Mouse (Mus musculus) cortical plate, adult 2 months (tissue): ENCODE results near the gene Nfic. TPM values are rescaled to one million over a fixed set of nuclear protein-coding genes. Genes with fewer than 3 reads are reported as not detected.

ENCODE experiments used
- H3K27ac ChIP-seq: fragments of 200-500 bp; 2 replicates; pipeline ENCODE4 v1.5.1; 2012; ENCODE audit warnings: low read length, control low read depth, inconsistent platforms; ENCODE audit not compliant: insufficient read depth
- H3K4me1 ChIP-seq: fragments of 200-500 bp; 2 replicates; pipeline ENCODE4 v1.6.1; 2011; ENCODE audit warnings: low read length; ENCODE audit not compliant: control insufficient read depth, insufficient read depth
- H3K4me3 ChIP-seq: fragments of 200-500 bp; 2 replicates; pipeline ENCODE4 v1.5.1; 2011; ENCODE audit warnings: mild to moderate bottlenecking, low read length, control low read depth; ENCODE audit not compliant: insufficient read depth
- CTCF ChIP-seq: fragments of 200-500 bp; IDR thresholded peaks from 2 replicates; pipeline ENCODE4 v1.5.1; 2011; ENCODE audit warnings: mild to moderate bottlenecking, control low read depth, low read length; ENCODE audit not compliant: insufficient read depth; ENCODE audit errors: extremely low read depth
- POLR2A ChIP-seq: fragments of 200-500 bp; IDR thresholded peaks from 2 replicates; pipeline ENCODE4 v1.6.1; 2011; ENCODE audit warnings: mild to moderate bottlenecking, low read length, control low read depth; ENCODE audit not compliant: insufficient read depth; ENCODE audit errors: extremely low read depth
- polyA plus RNA-seq: library from polyadenylated mRNA; depleted of rRNA; stranded (reverse); fragments of >200 nt; gene quantifications from 2 replicates; pipeline ENCODE4 v1.2.3, GENCODE M21; 2012

Nfic gene
- polyA plus RNA-seq, 1 experiment: 54.5 TPM

GRCm38 (mm10) chr10:81393456-81394063 lies 61.9 kb downstream of the Nfic start:
- Histone ChIP-seq H3K27ac (no peak overlapping the region), H3K4me1 (peaks cover 4% of the 10 kb centered on the region; the same call in 1 of the 2 replicates), H3K4me3 (peak overlapping the region; percentile 5; the same call in 1 of the 2 replicates)
- TF ChIP-seq POLR2A (no peak), CTCF (no peak)

GRCm38 (mm10) chr10:81392781-81393185 lies 62.7 kb downstream of the Nfic start, which contains the start of gene Smim24:
Gene Smim24, plus strand, starts transcription at chr10:81393051.
- no peak within 1 kb of the TSS for H3K27ac ChIP-seq
- H3K4me1 ChIP-seq: peaks cover 4% of the 10 kb centered on the region; the same call in 1 of the 2 replicates
- no peak for TF ChIP-seq CTCF
- TF ChIP-seq POLR2A: no peak
- peak within 1 kb of the TSS; percentile 5; the same call in 1 of the 2 replicates for H3K4me3 ChIP-seq

- Histone ChIP-seq H3K4me3 (no peak overlapping the region), H3K27ac (no peak overlapping the region), H3K4me1 (peaks cover 4% of the 10 kb centered on the region; the same call in 1 of the 2 replicates)
- TF ChIP-seq POLR2A: no peak
- TF ChIP-seq CTCF: no peak
These were observed 63.2 kb downstream of the Nfic start for GRCm38 (mm10) chr10:81392270-81392669.

GRCm38 (mm10) chr10:81390678-81390965 lies 64.8 kb downstream of the Nfic start:
- peaks cover 4% of the 10 kb centered on the region; the same call in 1 of the 2 replicates for H3K4me1 ChIP-seq
- no peak overlapping the region for H3K4me3 ChIP-seq
- TF ChIP-seq CTCF (no peak), POLR2A (no peak)
- H3K27ac ChIP-seq: no peak overlapping the region

- no peak overlapping the region for H3K4me3 ChIP-seq
- TF ChIP-seq POLR2A (no peak), CTCF (peak; percentile 88)
- H3K4me1 ChIP-seq: peaks cover 8% of the 10 kb centered on the region
- H3K27ac ChIP-seq: no peak overlapping the region
These were observed 65.4 kb downstream of the Nfic start for GRCm38 (mm10) chr10:81389801-81390677.

- H3K4me3 ChIP-seq: no peak overlapping the region
- H3K27ac ChIP-seq: no peak overlapping the region
- peaks cover 8% of the 10 kb centered on the region for H3K4me1 ChIP-seq
- TF ChIP-seq CTCF: no peak
These were observed 66.1 kb downstream of the Nfic start for GRCm38 (mm10) chr10:81389373-81389772.

GRCm38 (mm10) chr10:81388505-81389055 lies 66.9 kb downstream of the Nfic start, which contains the start of gene Gm48552:
Gene Gm48552, plus strand, starts transcription at chr10:81389005.
- no peak for TF ChIP-seq CTCF
- no peak for TF ChIP-seq POLR2A
- Histone ChIP-seq H3K4me3 (no peak within 1 kb of the TSS), H3K27ac (no peak within 1 kb of the TSS), H3K4me1 (peaks cover 5% of the 10 kb centered on the region)

GRCm38 (mm10) chr10:81387716-81388115 lies 67.7 kb downstream of the Nfic start:
- no peak overlapping the region for H3K4me3 ChIP-seq
- no peak overlapping the region for H3K27ac ChIP-seq
- H3K4me1 ChIP-seq: peaks cover 4% of the 10 kb centered on the region
- TF ChIP-seq POLR2A (no peak), CTCF (no peak)

GRCm38 (mm10) chr10:81385603-81386306 lies 69.7 kb downstream of the Nfic start:
- Histone ChIP-seq H3K4me3 (peak overlapping the region; percentile 71; the same call in 1 of the 2 replicates), H3K27ac (no peak overlapping the region), H3K4me1 (peaks cover 4% of the 10 kb centered on the region)
- TF ChIP-seq CTCF (no peak), POLR2A (no peak)
